Mouse (Mus musculus): ENCODE measurements around the gene 2900011O08Rik. TPM values are rescaled to one million over a fixed set of nuclear protein-coding genes. Genes with fewer than 3 reads are reported as not detected.

Gene 2900011O08Rik
- polyA plus RNA-seq, 1 experiment from 2014 or later: 2.0 TPM

- Histone ChIP-seq H3K27ac (ENCODE audit: low read length) (no peak overlapping the region), H3K4me1 (ENCODE audit: control insufficient read depth, insufficient read depth, low read length) (no peaks in the 10 kb centered on the region), H3K9me3 (replicated peaks; ENCODE audit: control insufficient read depth, low read length) (no peaks in the 10 kb centered on the region), H3K36me3 (ENCODE audit: control insufficient read depth, insufficient read depth, low read length) (no peaks in the 10 kb centered on the region), H3K4me3 (replicated peaks; ENCODE audit: low read length) (no peak overlapping the region), H3K27me3 (ENCODE audit: control insufficient read depth, insufficient read depth, low read length) (no peaks in the 10 kb centered on the region), H3K4me2 (ENCODE audit: low read depth, low read length) (no peak overlapping the region), H3K9ac (ENCODE audit: low read length) (no peak overlapping the region)
- ATAC-seq (ENCODE audit: insufficient read depth, low FRiP score): no peak
- 79% methylated on average over 8 of the region's 8 CpGs for WGBS
These were observed 30.9 kb downstream of the 2900011O08Rik start for GRCm38 (mm10) chr16:14017306-14017705.

- WGBS: 75% methylated on average over 3 of the region's 3 CpGs
- Histone ChIP-seq H3K9me3 (replicated peaks; ENCODE audit: control insufficient read depth, low read length) (no peaks in the 10 kb centered on the region), H3K27ac (ENCODE audit: low read length) (no peak overlapping the region), H3K4me2 (ENCODE audit: low read depth, low read length) (no peak overlapping the region), H3K9ac (ENCODE audit: low read length) (no peak overlapping the region), H3K36me3 (ENCODE audit: control insufficient read depth, insufficient read depth, low read length) (no peaks in the 10 kb centered on the region), H3K4me1 (ENCODE audit: control insufficient read depth, insufficient read depth, low read length) (no peaks in the 10 kb centered on the region), H3K4me3 (replicated peaks; ENCODE audit: low read length) (no peak overlapping the region), H3K27me3 (ENCODE audit: control insufficient read depth, insufficient read depth, low read length) (no peaks in the 10 kb centered on the region)
- no peak for ATAC-seq (ENCODE audit: insufficient read depth, low FRiP score)
These were observed 34.9 kb downstream of the 2900011O08Rik start for GRCm38 (mm10) chr16:14021166-14021822.

- H3K9ac ChIP-seq (ENCODE audit: low read length): no peak overlapping the region
- H3K27me3 ChIP-seq (ENCODE audit: control insufficient read depth, insufficient read depth, low read length): no peaks in the 10 kb centered on the region
- H3K27ac ChIP-seq (ENCODE audit: low read length): no peak overlapping the region
- H3K4me1 ChIP-seq (ENCODE audit: control insufficient read depth, insufficient read depth, low read length): no peaks in the 10 kb centered on the region
- no peak for ATAC-seq (ENCODE audit: insufficient read depth, low FRiP score)
- H3K9me3 ChIP-seq (replicated peaks; ENCODE audit: control insufficient read depth, low read length): no peaks in the 10 kb centered on the region
- no peaks in the 10 kb centered on the region for H3K36me3 ChIP-seq (ENCODE audit: control insufficient read depth, insufficient read depth, low read length)
- 59% methylated on average over 2 of the region's 2 CpGs for WGBS
- no peak overlapping the region for H3K4me3 ChIP-seq (replicated peaks; ENCODE audit: low read length)
- H3K4me2 ChIP-seq (ENCODE audit: low read depth, low read length): no peak overlapping the region
These were observed 38.9 kb downstream of the 2900011O08Rik start for GRCm38 (mm10) chr16:14025091-14025990.

GRCm38 (mm10) chr16:14029072-14029471 lies 42.7 kb downstream of the 2900011O08Rik start:
- H3K4me3 ChIP-seq (replicated peaks; ENCODE audit: low read length): no peak overlapping the region
- ATAC-seq (ENCODE audit: insufficient read depth, low FRiP score): no peak
- WGBS: 52% methylated on average over 2 of the region's 2 CpGs
- no peaks in the 10 kb centered on the region for H3K9me3 ChIP-seq (replicated peaks; ENCODE audit: control insufficient read depth, low read length)
- H3K4me2 ChIP-seq (ENCODE audit: low read depth, low read length): no peak overlapping the region
- no peaks in the 10 kb centered on the region for H3K27me3 ChIP-seq (ENCODE audit: control insufficient read depth, insufficient read depth, low read length)
- H3K27ac ChIP-seq (ENCODE audit: low read length): no peak overlapping the region
- H3K9ac ChIP-seq (ENCODE audit: low read length): no peak overlapping the region
- no peaks in the 10 kb centered on the region for H3K36me3 ChIP-seq (ENCODE audit: control insufficient read depth, insufficient read depth, low read length)
- no peaks in the 10 kb centered on the region for H3K4me1 ChIP-seq (ENCODE audit: control insufficient read depth, insufficient read depth, low read length)

- H3K27me3 ChIP-seq (ENCODE audit: control insufficient read depth, insufficient read depth, low read length): no peaks in the 10 kb centered on the region
- WGBS: 79% methylated on average over 2 of the region's 2 CpGs
- no peak overlapping the region for H3K27ac ChIP-seq (ENCODE audit: low read length)
- H3K36me3 ChIP-seq (ENCODE audit: control insufficient read depth, insufficient read depth, low read length): no peaks in the 10 kb centered on the region
- no peak for ATAC-seq (ENCODE audit: insufficient read depth, low FRiP score)
- no peaks in the 10 kb centered on the region for H3K9me3 ChIP-seq (replicated peaks; ENCODE audit: control insufficient read depth, low read length)
- H3K4me3 ChIP-seq (replicated peaks; ENCODE audit: low read length): no peak overlapping the region
- H3K9ac ChIP-seq (ENCODE audit: low read length): no peak overlapping the region
- no peak overlapping the region for H3K4me2 ChIP-seq (ENCODE audit: low read depth, low read length)
- no peaks in the 10 kb centered on the region for H3K4me1 ChIP-seq (ENCODE audit: control insufficient read depth, insufficient read depth, low read length)
These were observed 43.4 kb downstream of the 2900011O08Rik start for GRCm38 (mm10) chr16:14029851-14030250.

- H3K27me3 ChIP-seq (ENCODE audit: control insufficient read depth, insufficient read depth, low read length): no peaks in the 10 kb centered on the region
- H3K27ac ChIP-seq (ENCODE audit: low read length): no peak overlapping the region
- no peaks in the 10 kb centered on the region for H3K4me1 ChIP-seq (ENCODE audit: control insufficient read depth, insufficient read depth, low read length)
- H3K36me3 ChIP-seq (ENCODE audit: control insufficient read depth, insufficient read depth, low read length): no peaks in the 10 kb centered on the region
- WGBS: 84% methylated on average over 4 of the region's 4 CpGs
- no peaks in the 10 kb centered on the region for H3K9me3 ChIP-seq (replicated peaks; ENCODE audit: control insufficient read depth, low read length)
- no peak for ATAC-seq (ENCODE audit: insufficient read depth, low FRiP score)
- H3K4me2 ChIP-seq (ENCODE audit: low read depth, low read length): no peak overlapping the region
- H3K9ac ChIP-seq (ENCODE audit: low read length): no peak overlapping the region
- no peak overlapping the region for H3K4me3 ChIP-seq (replicated peaks; ENCODE audit: low read length)
These were observed 44.2 kb downstream of the 2900011O08Rik start for GRCm38 (mm10) chr16:14030650-14031049.

GRCm38 (mm10) chr16:14033076-14033475 lies 46.7 kb downstream of the 2900011O08Rik start:
- Histone ChIP-seq H3K4me3 (replicated peaks; ENCODE audit: low read length) (no peak overlapping the region), H3K4me2 (ENCODE audit: low read depth, low read length) (no peak overlapping the region), H3K9me3 (replicated peaks; ENCODE audit: control insufficient read depth, low read length) (no peaks in the 10 kb centered on the region), H3K36me3 (ENCODE audit: control insufficient read depth, insufficient read depth, low read length) (no peaks in the 10 kb centered on the region), H3K27me3 (ENCODE audit: control insufficient read depth, insufficient read depth, low read length) (no peaks in the 10 kb centered on the region), H3K4me1 (ENCODE audit: control insufficient read depth, insufficient read depth, low read length) (no peaks in the 10 kb centered on the region), H3K27ac (ENCODE audit: low read length) (no peak overlapping the region), H3K9ac (ENCODE audit: low read length) (no peak overlapping the region)
- WGBS: 48% methylated on average over 4 of the region's 4 CpGs
- ATAC-seq (ENCODE audit: insufficient read depth, low FRiP score): no peak

- Histone ChIP-seq H3K4me1 (ENCODE audit: control insufficient read depth, insufficient read depth, low read length) (no peaks in the 10 kb centered on the region), H3K4me3 (replicated peaks; ENCODE audit: low read length) (no peak overlapping the region), H3K9ac (ENCODE audit: low read length) (no peak overlapping the region), H3K36me3 (ENCODE audit: control insufficient read depth, insufficient read depth, low read length) (no peaks in the 10 kb centered on the region), H3K9me3 (replicated peaks; ENCODE audit: control insufficient read depth, low read length) (no peaks in the 10 kb centered on the region), H3K4me2 (ENCODE audit: low read depth, low read length) (no peak overlapping the region), H3K27ac (ENCODE audit: low read length) (no peak overlapping the region), H3K27me3 (ENCODE audit: control insufficient read depth, insufficient read depth, low read length) (no peaks in the 10 kb centered on the region)
- 91% methylated on average over 2 of the region's 2 CpGs for WGBS
- no peak for ATAC-seq (ENCODE audit: insufficient read depth, low FRiP score)
These were observed 56.0 kb downstream of the 2900011O08Rik start for GRCm38 (mm10) chr16:14042421-14042820.

- Histone ChIP-seq H3K27ac (ENCODE audit: low read length) (no peak overlapping the region), H3K4me2 (ENCODE audit: low read depth, low read length) (no peak overlapping the region), H3K27me3 (ENCODE audit: control insufficient read depth, insufficient read depth, low read length) (no peaks in the 10 kb centered on the region), H3K4me1 (ENCODE audit: control insufficient read depth, insufficient read depth, low read length) (no peaks in the 10 kb centered on the region), H3K9me3 (replicated peaks; ENCODE audit: control insufficient read depth, low read length) (no peaks in the 10 kb centered on the region), H3K9ac (ENCODE audit: low read length) (no peak overlapping the region), H3K36me3 (ENCODE audit: control insufficient read depth, insufficient read depth, low read length) (no peaks in the 10 kb centered on the region), H3K4me3 (replicated peaks; ENCODE audit: low read length) (no peak overlapping the region)
- ATAC-seq (ENCODE audit: insufficient read depth, low FRiP score): no peak
- 76% methylated on average over 8 of the region's 8 CpGs for WGBS
These were observed 58.3 kb downstream of the 2900011O08Rik start for GRCm38 (mm10) chr16:14044695-14045094.

Data from stomach, embryonic 16.5 days (tissue).